Mouse (Mus musculus) testis, adult 10 weeks (tissue): Measurements from ENCODE around the gene Ifit2. TPM values are rescaled to one million over a fixed set of nuclear protein-coding genes. Genes with fewer than 3 reads are reported as not detected.

Source experiments
- polyA plus RNA-seq: library from polyadenylated mRNA; stranded (reverse); fragments of 350-450 nt; fragmentation: Illumina TruSeq; extraction: RNeasy Lipid Tissue Mini Kit (QIAGEN cat#74804); gene quantifications from one replicate; pipeline ENCODE4 v1.2.3, GENCODE M21; 2014; ENCODE audit warnings: low read depth, low replicate concordance

Ifit2 gene
- 0.87 TPM for polyA plus RNA-seq

DNA sequence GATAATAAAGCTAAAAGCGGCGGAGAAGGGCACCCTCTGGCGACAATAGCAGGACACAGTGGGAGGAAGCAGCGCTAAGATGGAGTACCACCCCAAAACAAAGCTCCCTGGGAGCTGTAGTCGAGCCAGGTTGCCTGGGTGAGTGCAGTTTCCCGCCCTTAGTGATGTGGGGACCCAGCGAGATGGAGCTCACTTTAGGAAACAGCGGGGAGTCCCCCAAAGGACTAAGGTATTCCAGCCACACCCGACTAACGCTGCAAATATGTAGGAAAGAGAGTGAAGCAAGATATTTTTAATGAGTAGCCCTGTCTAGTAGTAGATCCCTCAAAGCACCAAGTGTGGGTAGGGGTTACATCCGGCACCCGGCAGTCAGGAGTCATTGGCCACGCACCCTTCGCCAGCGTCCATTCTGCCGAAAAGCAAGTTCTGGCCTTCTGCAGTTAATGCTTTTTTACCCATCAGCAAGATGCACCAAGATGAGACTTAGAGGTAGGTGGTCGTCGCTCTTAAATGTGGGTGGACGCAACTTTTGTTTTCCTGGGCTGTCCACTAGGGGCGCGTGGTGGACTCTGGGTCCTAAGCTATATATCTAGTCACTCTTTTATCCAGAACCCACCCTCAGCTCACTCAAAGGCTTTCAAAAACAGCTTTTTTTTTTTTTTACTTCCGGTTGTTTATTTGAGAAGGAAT, at the start of gene Ifit2:
Gene Ifit2 (plus strand): TSS at position 161 of the 690 bp plus-strand sequence.

GRCm38 (mm10) chr19:34526941-34527682, 23.4 kb upstream of the Ifit2 start, which contains the start of gene Lipa:
Gene Lipa, minus strand, starts transcription at chr19:34527474.

GRCm38 (mm10) chr19:34583126-34583766, 32.8 kb downstream of the Ifit2 start, which contains the start of gene Ifit3:
Gene Ifit3, plus strand, starts transcription at chr19:34583531.

GRCm38 (mm10) chr19:34601888-34602287, 51.4 kb downstream of the Ifit2 start, which contains the start of gene Ifit1bl1:
Gene Ifit1bl1, minus strand, starts transcription at chr19:34601956.

DNA sequence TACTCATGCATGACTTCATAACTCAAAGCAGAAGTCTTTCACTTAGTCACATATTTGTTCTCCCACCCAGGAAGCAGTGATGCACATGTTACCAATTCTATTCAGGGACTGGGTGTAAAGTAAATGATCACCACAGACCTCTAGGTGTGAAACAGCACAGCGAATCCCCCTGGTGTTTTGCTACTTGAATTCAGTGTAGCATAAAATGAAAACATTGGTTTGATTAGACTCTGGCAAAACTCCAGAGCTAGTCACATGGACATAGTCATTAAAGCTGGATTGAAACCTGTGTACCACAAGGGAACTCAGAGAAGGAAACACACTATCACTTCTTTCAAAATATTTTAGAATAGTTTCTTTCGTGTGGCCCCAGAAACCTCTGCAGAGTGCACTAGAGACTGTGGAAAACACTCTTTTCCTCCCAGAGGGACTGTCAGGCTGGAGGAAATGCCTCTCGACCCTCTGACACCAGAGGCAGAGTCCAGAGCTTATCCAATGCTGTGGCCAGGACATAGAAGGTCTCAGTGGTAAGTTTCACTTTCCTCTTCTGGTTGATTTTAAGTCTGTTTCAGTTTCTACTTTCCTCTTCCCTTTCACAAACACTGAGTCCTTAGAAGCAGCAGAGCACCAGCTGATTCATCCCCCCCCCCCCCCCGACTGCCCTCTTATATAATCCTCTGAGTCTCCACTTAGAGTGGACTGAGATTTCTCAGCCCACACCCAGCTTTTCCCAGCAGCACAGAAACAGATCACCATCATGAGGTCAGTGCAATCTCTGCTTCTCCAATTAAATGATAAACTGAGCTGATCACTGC, 57.0 kb downstream of the Ifit2 start, which contains the start of gene Ifit3b:
Gene Ifit3b (plus strand): TSS at position 734 of the 815 bp plus-strand sequence.

Other genes with a start within 250 kb of the Ifit2 start
- 0.20 TPM for gene Ch25h, start 75.5 kb upstream of the Ifit2 start, polyA plus RNA-seq
- gene Lipa, start 23.2 kb upstream of the Ifit2 start, polyA plus RNA-seq: 9.7 TPM
- 1.5 TPM for gene Ifit3, start 32.8 kb downstream of the Ifit2 start, polyA plus RNA-seq
- not detected for gene Ifit1bl1, start 51.3 kb downstream of the Ifit2 start, polyA plus RNA-seq
- gene Ifit3b, start 57.3 kb downstream of the Ifit2 start, polyA plus RNA-seq: 0.71 TPM
- 0.13 TPM for gene Ifit1bl2, start 90.0 kb downstream of the Ifit2 start, polyA plus RNA-seq
- gene Ifit1, start 90.2 kb downstream of the Ifit2 start, polyA plus RNA-seq: 0.57 TPM
- 0.70 TPM for gene Slc16a12, start 196.6 kb downstream of the Ifit2 start, polyA plus RNA-seq